Mouse (Mus musculus) left cerebral cortex, adult 2 months (tissue): ENCODE results near the gene Ppan. TPM values are rescaled to one million over a fixed set of nuclear protein-coding genes. Genes with fewer than 3 reads are reported as not detected.
A peak's percentile ranks its signal among the peaks of the same experiment; 100 is the strongest.

ENCODE experiments used
- DNase-seq, 2 experiments: peaks; one replicate each; pipeline ENCODE4 v3.0.0; 2021 to 2022; ENCODE audit warnings: low spot score in 2 of 2, mixed read lengths in 1 of 2; ENCODE audit errors: extremely low spot score in 1 of 2
- H3K27ac ChIP-seq: fragments of 200-600 bp; 2 replicates; pipeline ENCODE4 v1.8.1; 2022
- H3K4me3 ChIP-seq: fragments of 200-600 bp; 2 replicates; pipeline ENCODE4 v1.8.1; 2022
- CTCF ChIP-seq: fragments of 200-600 bp; IDR thresholded peaks from 2 replicates; pipeline ENCODE4 v1.8.1; 2022; ENCODE audit warnings: antibody characterized with exemption, mild to moderate bottlenecking, moderate library complexity
- intact Hi-C: fragments of 180-260 bp; cut with DNase I; formaldehyde crosslinking; loops from one replicate; pipeline ENCODE4 v1.15.1; 2025
- long read RNA-seq, 2 experiments: library from polyadenylated mRNA; stranded (forward); transcript quantifications; one replicate each; pipeline ENCODE4 v2.0.0; 2021; ENCODE audit warnings: borderline mapping rate in 2 of 2
- total RNA-seq, 2 experiments: library from RNA; stranded (reverse); gene quantifications; 2 replicates each; pipeline ENCODE4 v1.2.3; 2021

Gene Ppan
- 10 to 100 TPM; 25.6 to 26.3 TPM for total RNA-seq
- long read RNA-seq, experiment 1, transcript Ppan-201 (11 exons, 1,670 nt): major isoform, 9 of 20 reads
- long read RNA-seq, experiment 1, partial matches to known transcripts: 2 of 20 reads
- long read RNA-seq, experiment 1, other reads (novel, unspliced or antisense): 7 of 20 reads
- long read RNA-seq, experiment 2, transcript Ppan-201 (11 exons, 1,670 nt): major isoform, 7 of 13 reads
- long read RNA-seq, experiment 2, partial matches to known transcripts: 3 of 13 reads
- long read RNA-seq, experiment 2, other reads (novel, unspliced or antisense): 3 of 13 reads

GRCm38 (mm10) chr9:20887704-20888385 is at the start of gene Ppan:
TSS of gene Ppan (plus strand) at chr9:20888175.
- intact Hi-C loops: loop anchor here (1.0 kb wide), 2 partner anchors 10 kb away; partner anchors contain the start of gene Eif3g
- no peak for TF ChIP-seq CTCF
- peak within 1 kb of the TSS; percentile 98 for H3K27ac ChIP-seq
- DNase-seq: peak; percentile 94
- peak within 1 kb of the TSS; percentile 78 for H3K4me3 ChIP-seq

- TF ChIP-seq CTCF: no peak
These were observed 49.0 kb upstream of the Ppan start for GRCm38 (mm10) chr9:20838931-20839330.

GRCm38 (mm10) chr9:20842211-20842610 is 45.8 kb upstream of the Ppan start:
- no peak for TF ChIP-seq CTCF
- DNase-seq: no peak
- intact Hi-C loops: no loop called here
- Histone ChIP-seq H3K4me3 (no peak overlapping the region), H3K27ac (no peak overlapping the region)

More at GRCm38 (mm10) chr9:20838931-20839330, 49.0 kb upstream of the Ppan start:
- DNase-seq: no peak
- H3K4me3 ChIP-seq: no peak overlapping the region
- no peak overlapping the region for H3K27ac ChIP-seq
- intact Hi-C loops: loop anchor here (10.0 kb wide), 1 partner anchor 374 kb away; the partner anchor contains the start of gene Zfp26

GRCm38 (mm10) chr9:20842670-20843069 is 45.3 kb upstream of the Ppan start:
- peak in 1 of 2 experiments; percentile 24 for DNase-seq
- Histone ChIP-seq H3K4me3 (no peak overlapping the region), H3K27ac (no peak overlapping the region)
- intact Hi-C loops: no loop called here
- TF ChIP-seq CTCF: peak; percentile 70

GRCm38 (mm10) chr9:20850179-20850578 is 37.8 kb upstream of the Ppan start:
- Histone ChIP-seq H3K27ac (no peak overlapping the region), H3K4me3 (no peak overlapping the region)
- no peak; the same call in 1 of the 2 replicates for TF ChIP-seq CTCF
- no peak for DNase-seq
- intact Hi-C loops: no loop called here

- no peak for TF ChIP-seq CTCF
- intact Hi-C loops: no loop called here
- DNase-seq: no peak
These were observed 30.8 kb upstream of the Ppan start for GRCm38 (mm10) chr9:20857131-20857530.

GRCm38 (mm10) chr9:20859926-20860325 is 28.0 kb upstream of the Ppan start:
- DNase-seq: no peak
- no peak overlapping the region for H3K4me3 ChIP-seq
- intact Hi-C loops: no loop called here
- TF ChIP-seq CTCF: no peak; the same call in 1 of the 2 replicates
- no peak overlapping the region for H3K27ac ChIP-seq

More at GRCm38 (mm10) chr9:20857131-20857530, 30.8 kb upstream of the Ppan start:
- no peak overlapping the region for H3K27ac ChIP-seq
- no peak overlapping the region for H3K4me3 ChIP-seq

- intact Hi-C loops: no loop called here
- no peak overlapping the region for H3K27ac ChIP-seq
- TF ChIP-seq CTCF: peak; percentile 66
- DNase-seq: no peak
- no peak overlapping the region for H3K4me3 ChIP-seq
These were observed 26.2 kb upstream of the Ppan start for GRCm38 (mm10) chr9:20861821-20862220.

GRCm38 (mm10) chr9:20862225-20862624 is 25.8 kb upstream of the Ppan start:
- no peak for DNase-seq
- intact Hi-C loops: no loop called here
- Histone ChIP-seq H3K27ac (no peak overlapping the region), H3K4me3 (no peak overlapping the region)
- TF ChIP-seq CTCF: no peak

GRCm38 (mm10) chr9:20866879-20867278 is 21.1 kb upstream of the Ppan start:
- no peak for DNase-seq
- intact Hi-C loops: no loop called here
- TF ChIP-seq CTCF: no peak
- no peak overlapping the region for H3K27ac ChIP-seq
- H3K4me3 ChIP-seq: no peak overlapping the region

- peak within 1 kb of the TSS; percentile 90 for H3K27ac ChIP-seq
- TF ChIP-seq CTCF: no peak
- intact Hi-C loops: no loop called here
- peak; percentile 78 to 82 for DNase-seq
- peak within 1 kb of the TSS; percentile 61 for H3K4me3 ChIP-seq
These were observed 19.4 kb upstream of the Ppan start, which contains the start of gene A230050P20Rik for GRCm38 (mm10) chr9:20868448-20869001. TSS of gene A230050P20Rik (plus strand) at chr9:20868642.

- no peak for TF ChIP-seq CTCF
- peak overlapping the region; percentile 61 for H3K4me3 ChIP-seq
- DNase-seq: no peak
- intact Hi-C loops: no loop called here
- peak overlapping the region; percentile 90; the same call in 1 of the 2 replicates for H3K27ac ChIP-seq
These were observed 18.7 kb upstream of the Ppan start for GRCm38 (mm10) chr9:20869246-20869645.
